Mouse (Mus musculus): Measurements from ENCODE around the gene Itga2. TPM values are rescaled to one million over a fixed set of nuclear protein-coding genes. Genes with fewer than 3 reads are reported as not detected.
A peak's percentile ranks its signal among the peaks of the same experiment; 100 is the strongest.

Itga2 gene
- 2.4 and 2.8 TPM in 2 replicates for polyA plus RNA-seq (2016; fragmentation: Nextera tagmentation; extraction: Ambion mirVana)

- H3K4me2 ChIP-seq: peak within 1 kb of the TSS; percentile 77
- no peaks in the 10 kb centered on the region for H3K36me3 ChIP-seq
- peaks cover 10% of the 10 kb centered on the region; the same call in 1 of the 2 replicates for H3K4me1 ChIP-seq (replicated peaks)
- 2% methylated on average over 28 of the region's 28 CpGs for WGBS
- no peak within 1 kb of the TSS for H3K27ac ChIP-seq
- no peaks in the 10 kb centered on the region for H3K9me3 ChIP-seq
- peak within 1 kb of the TSS; percentile 45 for H3K4me3 ChIP-seq (replicated peaks)
- peak within 1 kb of the TSS; percentile 50 for H3K9ac ChIP-seq (replicated peaks)
- H3K27me3 ChIP-seq: peaks cover 30% of the 10 kb centered on the region
- peak; percentile 79 for ATAC-seq (ENCODE audit: insufficient number of reproducible peaks, insufficient read depth, low FRiP score, low TSS enrichment, low read depth)
Measured at GRCm38 (mm10) chr13:114931775-114932294, at the start of gene Itga2. Itga2 (minus strand) TSS chr13:114932100.

- no peak overlapping the region for H3K9ac ChIP-seq (replicated peaks)
- no peak overlapping the region for H3K4me2 ChIP-seq
- H3K36me3 ChIP-seq: no peaks in the 10 kb centered on the region
- no peak for ATAC-seq (ENCODE audit: insufficient number of reproducible peaks, insufficient read depth, low FRiP score, low TSS enrichment, low read depth)
- 49% methylated on average over 10 of the region's 10 CpGs for WGBS
- no peaks in the 10 kb centered on the region for H3K9me3 ChIP-seq
- no peak overlapping the region for H3K4me3 ChIP-seq (replicated peaks)
- H3K27ac ChIP-seq: no peak overlapping the region
- no peaks in the 10 kb centered on the region for H3K27me3 ChIP-seq
- no peaks in the 10 kb centered on the region for H3K4me1 ChIP-seq (replicated peaks)
Measured at GRCm38 (mm10) chr13:114980831-114981419, 49.0 kb upstream of the Itga2 start.

- Histone ChIP-seq H3K4me2 (no peak overlapping the region), H3K9me3 (no peaks in the 10 kb centered on the region), H3K27ac (no peak overlapping the region), H3K4me3 (replicated peaks) (no peak overlapping the region), H3K4me1 (replicated peaks) (no peaks in the 10 kb centered on the region), H3K36me3 (no peaks in the 10 kb centered on the region), H3K9ac (replicated peaks) (no peak overlapping the region), H3K27me3 (no peaks in the 10 kb centered on the region)
- ATAC-seq (ENCODE audit: insufficient number of reproducible peaks, insufficient read depth, low FRiP score, low TSS enrichment, low read depth): no peak
- WGBS: 88% methylated on average over 6 of the region's 6 CpGs
Measured at GRCm38 (mm10) chr13:114974484-114975042, 42.7 kb upstream of the Itga2 start.

- Histone ChIP-seq H3K9ac (replicated peaks) (no peak overlapping the region), H3K36me3 (no peaks in the 10 kb centered on the region), H3K27ac (no peak overlapping the region), H3K9me3 (no peaks in the 10 kb centered on the region), H3K4me2 (no peak overlapping the region), H3K4me3 (replicated peaks) (no peak overlapping the region), H3K27me3 (no peaks in the 10 kb centered on the region), H3K4me1 (replicated peaks) (no peaks in the 10 kb centered on the region)
- ATAC-seq (ENCODE audit: insufficient number of reproducible peaks, insufficient read depth, low FRiP score, low TSS enrichment, low read depth): no peak
- WGBS: 90% methylated on average over 3 of the region's 3 CpGs
Measured at GRCm38 (mm10) chr13:114971905-114972304, 40.0 kb upstream of the Itga2 start.

GRCm38 (mm10) chr13:114964233-114964632 lies 32.3 kb upstream of the Itga2 start:
- 45% methylated on average over 2 of the region's 2 CpGs for WGBS
- Histone ChIP-seq H3K9ac (replicated peaks) (no peak overlapping the region), H3K36me3 (no peaks in the 10 kb centered on the region), H3K4me3 (replicated peaks) (no peak overlapping the region), H3K9me3 (no peaks in the 10 kb centered on the region), H3K4me1 (replicated peaks) (no peaks in the 10 kb centered on the region), H3K27ac (no peak overlapping the region), H3K27me3 (no peaks in the 10 kb centered on the region), H3K4me2 (no peak overlapping the region)
- ATAC-seq (ENCODE audit: insufficient number of reproducible peaks, insufficient read depth, low FRiP score, low TSS enrichment, low read depth): peak; percentile 56

GRCm38 (mm10) chr13:114954516-114954915 lies 22.6 kb upstream of the Itga2 start:
- H3K4me3 ChIP-seq (replicated peaks): no peak overlapping the region
- H3K27ac ChIP-seq: no peak overlapping the region
- H3K36me3 ChIP-seq: no peaks in the 10 kb centered on the region
- no peaks in the 10 kb centered on the region for H3K27me3 ChIP-seq
- no peak overlapping the region for H3K4me2 ChIP-seq
- H3K9ac ChIP-seq (replicated peaks): no peak overlapping the region
- no peaks in the 10 kb centered on the region for H3K4me1 ChIP-seq (replicated peaks)
- H3K9me3 ChIP-seq: no peaks in the 10 kb centered on the region
- ATAC-seq (ENCODE audit: insufficient number of reproducible peaks, insufficient read depth, low FRiP score, low TSS enrichment, low read depth): no peak

- no peak overlapping the region for H3K27ac ChIP-seq
- H3K4me2 ChIP-seq: no peak overlapping the region
- peaks cover 30% of the 10 kb centered on the region for H3K27me3 ChIP-seq
- H3K4me3 ChIP-seq (replicated peaks): no peak overlapping the region
- H3K4me1 ChIP-seq (replicated peaks): peaks cover 10% of the 10 kb centered on the region; the same call in 1 of the 2 replicates
- no peaks in the 10 kb centered on the region for H3K9me3 ChIP-seq
- no peaks in the 10 kb centered on the region for H3K36me3 ChIP-seq
- WGBS: 82% methylated on average over 7 of the region's 7 CpGs
- H3K9ac ChIP-seq (replicated peaks): no peak overlapping the region
- ATAC-seq (ENCODE audit: insufficient number of reproducible peaks, insufficient read depth, low FRiP score, low TSS enrichment, low read depth): no peak
Measured at GRCm38 (mm10) chr13:114933541-114933940, 1.6 kb upstream of the Itga2 start.

GRCm38 (mm10) chr13:114930996-114931649 lies 777 bp downstream of the Itga2 start:
- Histone ChIP-seq H3K27me3 (peaks cover 30% of the 10 kb centered on the region), H3K4me2 (peak overlapping the region; percentile 77), H3K4me1 (replicated peaks) (peaks cover 10% of the 10 kb centered on the region; the same call in 1 of the 2 replicates), H3K9me3 (no peaks in the 10 kb centered on the region), H3K27ac (no peak overlapping the region), H3K9ac (replicated peaks) (peak overlapping the region; percentile 50; the same call in 1 of the 2 replicates), H3K4me3 (replicated peaks) (peak overlapping the region; percentile 45), H3K36me3 (no peaks in the 10 kb centered on the region)
- 0 out of 2 replicates have a peak, but pooled peaks have one; percentile 53 for ATAC-seq (ENCODE audit: insufficient number of reproducible peaks, insufficient read depth, low FRiP score, low TSS enrichment, low read depth)
- 3% methylated on average over 10 of the region's 10 CpGs for WGBS

GRCm38 (mm10) chr13:114924785-114925184 lies 7.1 kb downstream of the Itga2 start:
- Histone ChIP-seq H3K9me3 (no peaks in the 10 kb centered on the region), H3K36me3 (no peaks in the 10 kb centered on the region), H3K9ac (replicated peaks) (no peak overlapping the region), H3K4me1 (replicated peaks) (no peaks in the 10 kb centered on the region), H3K4me3 (replicated peaks) (no peak overlapping the region), H3K4me2 (no peak overlapping the region), H3K27me3 (no peaks in the 10 kb centered on the region), H3K27ac (no peak overlapping the region)
- 63% methylated on average over 1 of the region's 1 CpGs for WGBS
- no peak for ATAC-seq (ENCODE audit: insufficient number of reproducible peaks, insufficient read depth, low FRiP score, low TSS enrichment, low read depth)

- H3K9ac ChIP-seq (replicated peaks): no peak overlapping the region
- no peaks in the 10 kb centered on the region for H3K9me3 ChIP-seq
- no peaks in the 10 kb centered on the region for H3K4me1 ChIP-seq (replicated peaks)
- no peak overlapping the region for H3K4me2 ChIP-seq
- no peaks in the 10 kb centered on the region for H3K27me3 ChIP-seq
- no peaks in the 10 kb centered on the region for H3K36me3 ChIP-seq
- WGBS: 75% methylated on average over 9 of the region's 9 CpGs
- no peak overlapping the region for H3K27ac ChIP-seq
- H3K4me3 ChIP-seq (replicated peaks): no peak overlapping the region
- ATAC-seq (ENCODE audit: insufficient number of reproducible peaks, insufficient read depth, low FRiP score, low TSS enrichment, low read depth): no peak
Measured at GRCm38 (mm10) chr13:114923331-114923730, 8.6 kb downstream of the Itga2 start.

- 84% methylated on average over 5 of the region's 5 CpGs for WGBS
- H3K27me3 ChIP-seq: no peaks in the 10 kb centered on the region
- no peak overlapping the region for H3K4me2 ChIP-seq
- no peaks in the 10 kb centered on the region for H3K36me3 ChIP-seq
- H3K4me3 ChIP-seq (replicated peaks): no peak overlapping the region
- H3K9ac ChIP-seq (replicated peaks): no peak overlapping the region
- H3K27ac ChIP-seq: no peak overlapping the region
- no peak for ATAC-seq (ENCODE audit: insufficient number of reproducible peaks, insufficient read depth, low FRiP score, low TSS enrichment, low read depth)
- H3K4me1 ChIP-seq (replicated peaks): no peaks in the 10 kb centered on the region
- H3K9me3 ChIP-seq: no peaks in the 10 kb centered on the region
Measured at GRCm38 (mm10) chr13:114915767-114916166, 16.1 kb downstream of the Itga2 start.

Data from limb, embryonic 12.5 days (tissue).